Mouse (Mus musculus): Measurements from ENCODE around the gene Dnal1. TPM values are rescaled to one million over a fixed set of nuclear protein-coding genes. Genes with fewer than 3 reads are reported as not detected.
"Not testable (repeated sequence)": the region's sequence is repeated elsewhere in the genome, so short reads cannot be mapped to it uniquely, and the experiment has no call there.

The Dnal1 gene
- 6.8 and 7.8 TPM in 2 replicates for polyA plus RNA-seq (2016; fragmentation: Nextera tagmentation; extraction: Ambion mirVana)

GRCm38 (mm10) chr12:84114153-84114994, at the start of gene Dnal1:
Gene Dnal1 (plus strand): TSS chr12:84114366.
- peak within 1 kb of the TSS; percentile 78 for H3K4me3 ChIP-seq (replicated peaks)

GRCm38 (mm10) chr12:84064621-84065020, 49.5 kb upstream of the Dnal1 start:
- no peak overlapping the region for H3K9ac ChIP-seq
- no peak overlapping the region for H3K4me2 ChIP-seq
- no peak overlapping the region for H3K4me3 ChIP-seq (replicated peaks)
- H3K4me1 ChIP-seq, result no peaks in the 10 kb centered on the region
- 77% methylated on average over 8 of the region's 8 CpGs for WGBS
- H3K27me3 ChIP-seq, result peaks cover 30% of the 10 kb centered on the region
- H3K27ac ChIP-seq, result no peak overlapping the region
- 0 out of 2 replicates have a peak, but pooled peaks cover 3% of the 10 kb centered on the region for H3K9me3 ChIP-seq
- no peak for ATAC-seq (ENCODE audit: low FRiP score)
- no peaks in the 10 kb centered on the region for H3K36me3 ChIP-seq (replicated peaks)

More at GRCm38 (mm10) chr12:84114153-84114994, at the start of gene Dnal1:
- Histone ChIP-seq H3K9ac (peak within 1 kb of the TSS; percentile 85), H3K27me3 (no peaks in the 10 kb centered on the region), H3K4me1 (peaks cover 10% of the 10 kb centered on the region), H3K4me2 (peak within 1 kb of the TSS; percentile 76), H3K9me3 (no peaks in the 10 kb centered on the region), H3K36me3 (replicated peaks) (no peaks in the 10 kb centered on the region), H3K27ac (peak within 1 kb of the TSS; percentile 70)
- peak; percentile 96 for ATAC-seq (ENCODE audit: low FRiP score)
- WGBS, result 3% methylated on average over 30 of the region's 35 CpGs

- Histone ChIP-seq H3K27me3 (peaks cover 47% of the 10 kb centered on the region), H3K4me2 (no peak overlapping the region), H3K36me3 (replicated peaks) (no peaks in the 10 kb centered on the region), H3K4me3 (replicated peaks) (no peak overlapping the region), H3K9ac (no peak overlapping the region), H3K27ac (no peak overlapping the region), H3K4me1 (0 out of 2 replicates have a peak, but pooled peaks cover 2% of the 10 kb centered on the region), H3K9me3 (0 out of 2 replicates have a peak, but pooled peaks cover 3% of the 10 kb centered on the region)
- ATAC-seq (ENCODE audit: low FRiP score), result no peak
- WGBS, result 83% methylated on average over 4 of the region's 4 CpGs
Measured at GRCm38 (mm10) chr12:84067752-84068151, 46.4 kb upstream of the Dnal1 start.

- 55% methylated on average over 8 of the region's 8 CpGs for WGBS
- no peak for ATAC-seq (ENCODE audit: low FRiP score)
- Histone ChIP-seq H3K27me3 (peaks cover 47% of the 10 kb centered on the region), H3K27ac (no peak overlapping the region), H3K9ac (no peak overlapping the region), H3K4me1 (0 out of 2 replicates have a peak, but pooled peaks cover 2% of the 10 kb centered on the region), H3K4me3 (replicated peaks) (no peak overlapping the region), H3K9me3 (no peaks in the 10 kb centered on the region), H3K4me2 (no peak overlapping the region), H3K36me3 (replicated peaks) (no peaks in the 10 kb centered on the region)
Measured at GRCm38 (mm10) chr12:84068296-84068695, 45.9 kb upstream of the Dnal1 start.

- 62% methylated on average over 9 of the region's 9 CpGs for WGBS
- Histone ChIP-seq H3K4me2 (peak within 1 kb of the TSS; percentile 57), H3K4me1 (0 out of 2 replicates have a peak, but pooled peaks cover 2% of the 10 kb centered on the region), H3K27ac (no peak within 1 kb of the TSS), H3K4me3 (replicated peaks) (peak within 1 kb of the TSS; percentile 39), H3K36me3 (replicated peaks) (no peaks in the 10 kb centered on the region), H3K9me3 (no peaks in the 10 kb centered on the region), H3K27me3 (peaks cover 47% of the 10 kb centered on the region), H3K9ac (0 out of 2 replicates have a peak within 1 kb of the TSS, but pooled peaks have one; percentile 36)
- ATAC-seq (ENCODE audit: low FRiP score), result no peak
Measured at GRCm38 (mm10) chr12:84068986-84069385, 45.2 kb upstream of the Dnal1 start, which contains the start of gene Acot5. Gene Acot5 (plus strand): TSS chr12:84069325.

DNA sequence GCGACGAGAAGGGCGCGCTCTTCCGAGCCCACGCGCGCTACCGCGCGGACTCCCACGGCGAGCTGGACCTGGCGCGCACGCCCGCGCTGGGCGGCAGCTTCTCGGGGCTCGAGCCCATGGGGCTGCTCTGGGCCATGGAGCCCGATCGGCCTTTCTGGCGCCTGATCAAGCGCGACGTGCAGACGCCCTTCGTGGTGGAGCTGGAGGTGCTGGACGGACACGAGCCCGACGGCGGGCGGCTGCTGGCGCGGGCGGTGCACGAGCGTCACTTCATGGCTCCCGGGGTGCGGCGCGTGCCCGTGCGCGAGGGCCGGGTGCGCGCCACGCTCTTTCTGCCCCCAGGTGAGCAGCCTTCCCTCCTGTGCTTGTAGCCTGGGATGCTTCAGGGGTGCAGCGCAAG, 44.6 kb upstream of the Dnal1 start:
- 2% methylated on average over 44 of the region's 52 CpGs for WGBS
- ATAC-seq (ENCODE audit: low FRiP score); H3K9me3 ChIP-seq; H3K4me1 ChIP-seq; H3K27ac ChIP-seq; H3K36me3 ChIP-seq (replicated peaks): not testable (repeated sequence)
- Histone ChIP-seq H3K4me2 (peak overlapping the region; percentile 57), H3K9ac (0 out of 2 replicates have a peak overlapping the region, but pooled peaks have one; percentile 36), H3K27me3 (peaks cover 47% of the 10 kb centered on the region), H3K4me3 (replicated peaks) (peak overlapping the region; percentile 39)

DNA sequence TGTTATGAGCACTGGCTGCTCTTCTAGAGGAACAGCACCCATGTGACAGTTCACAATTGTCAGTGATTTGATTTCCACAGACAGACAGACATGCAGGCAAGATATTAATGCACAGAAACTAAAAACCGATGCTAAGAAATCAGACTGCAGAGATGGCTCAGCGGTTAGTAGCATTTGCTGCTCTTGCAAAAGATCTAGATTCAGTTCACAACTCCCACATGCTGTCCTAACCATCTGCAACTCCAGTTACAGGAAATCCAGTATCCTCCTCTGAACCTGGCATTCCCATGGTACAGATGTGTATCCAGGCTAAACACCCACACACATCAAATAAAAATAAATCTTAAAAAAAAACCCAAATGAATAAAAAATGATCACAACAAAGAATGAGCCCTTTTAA, 42.5 kb upstream of the Dnal1 start:
- Histone ChIP-seq H3K27ac (no peak overlapping the region), H3K9me3 (no peaks in the 10 kb centered on the region), H3K9ac (no peak overlapping the region), H3K4me2 (no peak overlapping the region), H3K36me3 (replicated peaks) (no peaks in the 10 kb centered on the region), H3K4me3 (replicated peaks) (no peak overlapping the region), H3K27me3 (peaks cover 45% of the 10 kb centered on the region), H3K4me1 (0 out of 2 replicates have a peak, but pooled peaks cover 2% of the 10 kb centered on the region)
- WGBS, result 93% methylated on average over 2 of the region's 2 CpGs
- no peak for ATAC-seq (ENCODE audit: low FRiP score)

- 85% methylated on average over 4 of the region's 4 CpGs for WGBS
- H3K36me3 ChIP-seq (replicated peaks), result no peaks in the 10 kb centered on the region
- H3K9me3 ChIP-seq, result no peaks in the 10 kb centered on the region
- no peak overlapping the region for H3K9ac ChIP-seq
- no peak for ATAC-seq (ENCODE audit: low FRiP score)
- H3K4me1 ChIP-seq, result no peaks in the 10 kb centered on the region
- H3K4me2 ChIP-seq, result no peak overlapping the region
- H3K4me3 ChIP-seq (replicated peaks), result no peak overlapping the region
- no peak overlapping the region for H3K27ac ChIP-seq
- H3K27me3 ChIP-seq, result no peaks in the 10 kb centered on the region
Measured at GRCm38 (mm10) chr12:84077371-84077990, 36.7 kb upstream of the Dnal1 start.

- no peak overlapping the region for H3K27ac ChIP-seq
- 79% methylated on average over 2 of the region's 2 CpGs for WGBS
- ATAC-seq (ENCODE audit: low FRiP score), result no peak
Measured at GRCm38 (mm10) chr12:84083842-84084241, 30.3 kb upstream of the Dnal1 start.

DNA sequence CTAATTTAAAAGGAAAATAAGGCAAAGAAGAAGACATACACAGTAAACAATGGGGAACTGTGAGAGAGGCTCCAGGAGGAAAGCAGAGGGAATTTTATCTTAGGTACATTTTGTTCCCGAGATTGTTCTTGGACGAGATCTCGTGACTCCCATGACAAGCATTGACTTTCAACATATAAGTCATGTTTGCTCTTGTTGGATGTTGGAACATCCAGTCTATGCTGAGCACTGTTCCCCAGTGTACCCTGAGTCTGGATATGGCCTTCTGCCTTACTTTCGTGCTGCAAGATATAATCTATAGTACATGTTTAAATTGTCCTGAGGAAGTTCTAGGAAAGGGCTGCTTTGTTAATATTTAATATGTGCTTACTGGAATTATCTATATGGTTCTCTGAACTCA, 29.6 kb upstream of the Dnal1 start:
- H3K36me3 ChIP-seq (replicated peaks), result no peaks in the 10 kb centered on the region
- no peak overlapping the region for H3K27ac ChIP-seq
- no peaks in the 10 kb centered on the region for H3K4me1 ChIP-seq
- H3K27me3 ChIP-seq, result no peaks in the 10 kb centered on the region
- no peak overlapping the region for H3K9ac ChIP-seq
- peaks cover 15% of the 10 kb centered on the region for H3K9me3 ChIP-seq
- WGBS, result 87% methylated on average over 4 of the region's 4 CpGs
- H3K4me2 ChIP-seq, result no peak overlapping the region
- H3K4me3 ChIP-seq (replicated peaks), result no peak overlapping the region
- ATAC-seq (ENCODE audit: low FRiP score), result no peak

More at GRCm38 (mm10) chr12:84083842-84084241, 30.3 kb upstream of the Dnal1 start:
- Histone ChIP-seq H3K9ac (no peak overlapping the region), H3K4me3 (replicated peaks) (no peak overlapping the region), H3K4me2 (no peak overlapping the region), H3K36me3 (replicated peaks) (no peaks in the 10 kb centered on the region), H3K9me3 (peaks cover 9% of the 10 kb centered on the region; the same call in 1 of the 2 replicates), H3K4me1 (no peaks in the 10 kb centered on the region), H3K27me3 (no peaks in the 10 kb centered on the region)

DNA sequence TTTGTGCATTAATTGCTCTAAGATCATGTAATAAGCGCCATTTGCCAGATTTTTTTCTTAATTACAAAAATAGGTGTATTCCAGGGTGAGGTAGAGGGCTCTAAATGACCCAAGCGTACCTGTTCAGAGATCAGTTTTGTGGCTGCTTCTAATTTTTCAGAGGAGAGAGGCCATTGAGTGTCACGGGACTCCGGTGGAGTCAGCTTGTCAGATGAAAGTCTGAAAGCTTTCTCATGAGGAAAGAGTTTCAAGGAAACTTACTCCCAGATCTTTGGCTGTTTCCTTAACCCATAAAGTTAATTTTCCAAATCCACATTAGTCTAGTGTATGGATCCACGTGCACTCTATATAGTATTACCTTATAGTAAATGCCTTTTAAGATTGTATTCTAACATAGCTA, 19.5 kb upstream of the Dnal1 start:
- H3K27ac ChIP-seq; H3K9ac ChIP-seq; H3K4me1 ChIP-seq; ATAC-seq (ENCODE audit: low FRiP score); H3K4me3 ChIP-seq (replicated peaks); H3K36me3 ChIP-seq (replicated peaks); H3K27me3 ChIP-seq; H3K4me2 ChIP-seq: not testable (repeated sequence)
- WGBS, result 88% methylated on average over 5 of the region's 5 CpGs
- peaks cover 12% of the 10 kb centered on the region; the same call in 1 of the 2 replicates for H3K9me3 ChIP-seq

DNA sequence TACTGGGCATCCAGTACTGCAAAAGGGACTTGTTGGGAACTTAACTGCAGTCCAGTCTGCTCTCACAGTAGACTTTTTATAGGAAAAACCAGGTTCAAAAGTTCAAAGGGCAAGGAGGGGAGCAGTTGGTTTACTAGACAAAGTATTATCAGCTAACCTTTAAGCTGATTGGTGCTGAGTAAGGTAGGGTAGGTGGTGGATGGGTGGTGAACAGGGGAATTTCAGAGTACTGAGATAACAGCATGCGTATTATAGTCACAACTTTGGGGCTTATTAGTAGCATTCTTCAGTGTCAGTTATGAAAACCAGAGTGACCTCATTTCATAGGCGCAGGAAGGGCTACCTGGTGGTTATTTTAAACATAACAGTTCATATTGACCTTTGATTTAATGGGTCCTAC, 14.6 kb upstream of the Dnal1 start:
- no peak overlapping the region for H3K4me3 ChIP-seq (replicated peaks)
- 97% methylated on average over 2 of the region's 2 CpGs for WGBS
- H3K4me2 ChIP-seq, result no peak overlapping the region
- H3K27me3 ChIP-seq, result no peaks in the 10 kb centered on the region
- no peak for ATAC-seq (ENCODE audit: low FRiP score)
- 0 out of 2 replicates have a peak, but pooled peaks cover 3% of the 10 kb centered on the region for H3K9me3 ChIP-seq
- no peaks in the 10 kb centered on the region for H3K36me3 ChIP-seq (replicated peaks)
- no peak overlapping the region for H3K27ac ChIP-seq
- no peaks in the 10 kb centered on the region for H3K4me1 ChIP-seq
- no peak overlapping the region for H3K9ac ChIP-seq

Data from forebrain, embryonic 12.5 days (tissue).